9 mouse cellular contexts compared by ENCODE assay signal in the genomic region with DNA sequence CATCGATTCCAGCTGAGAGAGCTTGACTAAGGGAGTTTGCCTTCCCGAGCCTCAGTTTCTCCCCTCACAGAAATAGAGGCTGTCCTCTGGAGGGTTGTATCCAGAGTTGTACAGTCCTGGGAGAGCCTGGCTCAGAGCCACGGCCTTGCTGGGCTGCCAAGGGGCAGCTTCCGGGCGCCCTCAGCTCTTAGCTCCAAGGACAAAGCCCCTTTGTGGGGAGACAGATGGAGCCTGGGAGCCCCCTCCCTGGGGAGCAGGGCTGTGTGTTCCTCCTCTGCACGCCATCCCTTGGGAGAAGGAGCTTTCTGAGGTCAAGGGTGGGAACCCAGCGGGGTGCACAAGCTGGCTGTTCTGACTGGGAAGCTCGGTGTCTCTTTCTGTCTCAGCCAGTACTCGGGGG. TPM values are rescaled to one million over a fixed set of nuclear protein-coding genes. Genes with fewer than 3 reads are reported as not detected.
DNase-seq lines count a peak whose midpoint lies in the region; ATAC-seq and TF ChIP-seq lines count a peak whose summit lies in the region.
"Had no signal": no experiment of that assay in that cellular context is flagged by ENCODE, and none has a peak within 500 bp of the region (broad histone marks: within the 10 kb centered on the region; RNA-seq: fewer than 3 reads in every experiment).

No protein-coding gene starts in this region.

- no peak for ATAC-seq in frontal cortex, adult (ENCODE audit: low TSS enrichment)
- no peak for ATAC-seq in monocyte, adult 5-6 weeks (replicated peaks; ENCODE audit: insufficient number of reproducible peaks, low FRiP score, low TSS enrichment, poor library complexity, severe bottlenecking)

- TF ChIP-seq CTCF in layer of hippocampus, adult 2 months (conservative IDR thresholded peaks at IDR 0.05), result no peak

- H3K27ac ChIP-seq in layer of hippocampus, adult 2 months, result peak overlapping the region; percentile 98
- H3K27ac ChIP-seq: liver, embryonic 13.5 days had no signal

- no peak overlapping the region for H3K4me3 ChIP-seq in layer of hippocampus, adult 2 months
- H3K4me3 ChIP-seq: liver, embryonic 13.5 days had no signal

- DNase-seq in frontal cortex, adult 2 months (ENCODE audit: extremely low spot score in 1 of 2, low spot score in 1 of 2), result peak; percentile 48 to 66
- peak; percentile 51 for DNase-seq in ovary, postnatal 36 days (ENCODE audit: low spot score)
- no peak for DNase-seq in ovary, postnatal 10 days (ENCODE audit: low spot score)
- peak; percentile 55 to 60 for DNase-seq in layer of hippocampus, adult 2 months (ENCODE audit: low spot score in 2 of 2)
- peak; percentile 73 for DNase-seq in right cerebral cortex, postnatal 4 days
- DNase-seq in frontal cortex, postnatal 36 days (ENCODE audit: low spot score in 2 of 2), result no peak
- DNase-seq: liver, embryonic 13.5 days had no signal

RNA-seq across cellular contexts. Expression of a gene that starts 14.2 kb away (rescaled TPM):
- 82.0 and 91.2 TPM in 2 replicates for polyA plus RNA-seq in frontal cortex, adult 2 months (2012; rRNA removed)
- 100 to 1,000 TPM; 150 to 156 TPM for total RNA-seq in layer of hippocampus, adult 2 months (2021)
- 0.29 to 0.39 TPM (median 0.32 TPM) in 3 replicates for total RNA-seq in monocyte, adult 5-6 weeks (2017)

Comparison
In these comparisons a context has a peak if more than half of its experiments do, and no peak if none do; other contexts are left out.
1. DNase-seq: peak in frontal cortex, adult 2 months (2 of 2), ovary, postnatal 36 days (single experiment), layer of hippocampus, adult 2 months (2 of 2) and right cerebral cortex, postnatal 4 days (single experiment); none in ovary, postnatal 10 days (single experiment) and frontal cortex, postnatal 36 days (0 of 2).
2. RNA of a gene that starts 14.2 kb away (total RNA-seq): 150 to 156 TPM in layer of hippocampus, adult 2 months; 0.29 to 0.39 TPM in monocyte, adult 5-6 weeks; every median in the first group is over 100 times any median in the second.